Mouse (Mus musculus): ENCODE measurements at regions not wholly inside any gene's neighbourhood (a gene's known extent, or its start where the extent isn't known, plus 50 kb on each side); places are given as distances from the start of the nearest gene placed in this dataset.

- Histone ChIP-seq H3K27ac (ENCODE audit: low read depth, low read length) (no peak overlapping the region), H3K4me2 (no peak overlapping the region), H3K36me3 (ENCODE audit: control insufficient read depth, insufficient read depth, low read length) (no peaks in the 10 kb centered on the region), H3K9me3 (replicated peaks; ENCODE audit: control insufficient read depth, low read length) (no peaks in the 10 kb centered on the region), H3K4me3 (ENCODE audit: low read depth, low read length) (no peak overlapping the region), H3K27me3 (ENCODE audit: control insufficient read depth, insufficient read depth, low read length) (no peaks in the 10 kb centered on the region), H3K9ac (ENCODE audit: low read depth, low read length) (no peak overlapping the region), H3K4me1 (ENCODE audit: control insufficient read depth, insufficient read depth, low read length) (no peaks in the 10 kb centered on the region)
- WGBS (ENCODE audit: insufficient replicate concordance) = 73% methylated on average over 6 of the region's 6 CpGs
- ATAC-seq (replicated peaks; ENCODE audit: insufficient number of reproducible peaks, low FRiP score, low TSS enrichment) = no peak
Observed at GRCm38 (mm10) chr6:147686927-147687326, 211.3 kb downstream of the Ccdc91 start.

GRCm38 (mm10) chr6:147698255-147698654, 222.6 kb downstream of the Ccdc91 start:
- Histone ChIP-seq H3K9me3 (replicated peaks; ENCODE audit: control insufficient read depth, low read length) (no peaks in the 10 kb centered on the region), H3K9ac (ENCODE audit: low read depth, low read length) (no peak overlapping the region), H3K4me1 (ENCODE audit: control insufficient read depth, insufficient read depth, low read length) (no peaks in the 10 kb centered on the region), H3K4me3 (ENCODE audit: low read depth, low read length) (no peak overlapping the region), H3K27ac (ENCODE audit: low read depth, low read length) (no peak overlapping the region), H3K4me2 (no peak overlapping the region), H3K27me3 (ENCODE audit: control insufficient read depth, insufficient read depth, low read length) (no peaks in the 10 kb centered on the region), H3K36me3 (ENCODE audit: control insufficient read depth, insufficient read depth, low read length) (no peaks in the 10 kb centered on the region)
- no peak for ATAC-seq (replicated peaks; ENCODE audit: insufficient number of reproducible peaks, low FRiP score, low TSS enrichment)
- WGBS (ENCODE audit: insufficient replicate concordance) = 88% methylated on average over 1 of the region's 1 CpGs

GRCm38 (mm10) chr6:147699449-147699848, 223.8 kb downstream of the Ccdc91 start:
- Histone ChIP-seq H3K27me3 (ENCODE audit: control insufficient read depth, insufficient read depth, low read length) (no peaks in the 10 kb centered on the region), H3K27ac (ENCODE audit: low read depth, low read length) (no peak overlapping the region), H3K4me2 (no peak overlapping the region), H3K9me3 (replicated peaks; ENCODE audit: control insufficient read depth, low read length) (no peaks in the 10 kb centered on the region), H3K36me3 (ENCODE audit: control insufficient read depth, insufficient read depth, low read length) (no peaks in the 10 kb centered on the region), H3K4me3 (ENCODE audit: low read depth, low read length) (no peak overlapping the region), H3K9ac (ENCODE audit: low read depth, low read length) (no peak overlapping the region), H3K4me1 (ENCODE audit: control insufficient read depth, insufficient read depth, low read length) (no peaks in the 10 kb centered on the region)
- no peak for ATAC-seq (replicated peaks; ENCODE audit: insufficient number of reproducible peaks, low FRiP score, low TSS enrichment)
- 64% methylated on average over 3 of the region's 3 CpGs for WGBS (ENCODE audit: insufficient replicate concordance)

GRCm38 (mm10) chr6:147700629-147701028, 225.0 kb downstream of the Ccdc91 start:
- H3K4me2 ChIP-seq = no peak overlapping the region
- ATAC-seq (replicated peaks; ENCODE audit: insufficient number of reproducible peaks, low FRiP score, low TSS enrichment) = no peak
- H3K27ac ChIP-seq (ENCODE audit: low read depth, low read length) = no peak overlapping the region
- no peak overlapping the region for H3K9ac ChIP-seq (ENCODE audit: low read depth, low read length)
- no peaks in the 10 kb centered on the region for H3K4me1 ChIP-seq (ENCODE audit: control insufficient read depth, insufficient read depth, low read length)
- WGBS (ENCODE audit: insufficient replicate concordance) = 75% methylated on average over 2 of the region's 2 CpGs
- no peaks in the 10 kb centered on the region for H3K36me3 ChIP-seq (ENCODE audit: control insufficient read depth, insufficient read depth, low read length)
- H3K27me3 ChIP-seq (ENCODE audit: control insufficient read depth, insufficient read depth, low read length) = no peaks in the 10 kb centered on the region
- H3K4me3 ChIP-seq (ENCODE audit: low read depth, low read length) = no peak overlapping the region
- no peaks in the 10 kb centered on the region for H3K9me3 ChIP-seq (replicated peaks; ENCODE audit: control insufficient read depth, low read length)

- Histone ChIP-seq H3K36me3 (ENCODE audit: control insufficient read depth, insufficient read depth, low read length) (no peaks in the 10 kb centered on the region), H3K4me3 (ENCODE audit: low read depth, low read length) (no peak overlapping the region), H3K4me2 (no peak overlapping the region), H3K9me3 (replicated peaks; ENCODE audit: control insufficient read depth, low read length) (no peaks in the 10 kb centered on the region), H3K9ac (ENCODE audit: low read depth, low read length) (no peak overlapping the region), H3K27ac (ENCODE audit: low read depth, low read length) (no peak overlapping the region), H3K27me3 (ENCODE audit: control insufficient read depth, insufficient read depth, low read length) (no peaks in the 10 kb centered on the region), H3K4me1 (ENCODE audit: control insufficient read depth, insufficient read depth, low read length) (no peaks in the 10 kb centered on the region)
- WGBS (ENCODE audit: insufficient replicate concordance) = 50% methylated on average over 5 of the region's 5 CpGs
- no peak for ATAC-seq (replicated peaks; ENCODE audit: insufficient number of reproducible peaks, low FRiP score, low TSS enrichment)
Observed at GRCm38 (mm10) chr6:147701956-147702355, 226.3 kb downstream of the Ccdc91 start.

GRCm38 (mm10) chr6:147704297-147704696, 228.7 kb downstream of the Ccdc91 start:
- H3K9ac ChIP-seq (ENCODE audit: low read depth, low read length) = no peak overlapping the region
- 81% methylated on average over 5 of the region's 5 CpGs for WGBS (ENCODE audit: insufficient replicate concordance)
- no peaks in the 10 kb centered on the region for H3K27me3 ChIP-seq (ENCODE audit: control insufficient read depth, insufficient read depth, low read length)
- H3K4me2 ChIP-seq = no peak overlapping the region
- no peak for ATAC-seq (replicated peaks; ENCODE audit: insufficient number of reproducible peaks, low FRiP score, low TSS enrichment)
- no peak overlapping the region for H3K27ac ChIP-seq (ENCODE audit: low read depth, low read length)
- no peaks in the 10 kb centered on the region for H3K36me3 ChIP-seq (ENCODE audit: control insufficient read depth, insufficient read depth, low read length)
- H3K9me3 ChIP-seq (replicated peaks; ENCODE audit: control insufficient read depth, low read length) = no peaks in the 10 kb centered on the region
- no peak overlapping the region for H3K4me3 ChIP-seq (ENCODE audit: low read depth, low read length)
- no peaks in the 10 kb centered on the region for H3K4me1 ChIP-seq (ENCODE audit: control insufficient read depth, insufficient read depth, low read length)

- Histone ChIP-seq H3K9ac (ENCODE audit: low read depth, low read length) (no peak overlapping the region), H3K4me3 (ENCODE audit: low read depth, low read length) (no peak overlapping the region), H3K9me3 (replicated peaks; ENCODE audit: control insufficient read depth, low read length) (no peaks in the 10 kb centered on the region), H3K4me2 (no peak overlapping the region), H3K4me1 (ENCODE audit: control insufficient read depth, insufficient read depth, low read length) (no peaks in the 10 kb centered on the region), H3K36me3 (ENCODE audit: control insufficient read depth, insufficient read depth, low read length) (no peaks in the 10 kb centered on the region), H3K27me3 (ENCODE audit: control insufficient read depth, insufficient read depth, low read length) (no peaks in the 10 kb centered on the region), H3K27ac (ENCODE audit: low read depth, low read length) (no peak overlapping the region)
- 65% methylated on average over 3 of the region's 3 CpGs for WGBS (ENCODE audit: insufficient replicate concordance)
- no peak for ATAC-seq (replicated peaks; ENCODE audit: insufficient number of reproducible peaks, low FRiP score, low TSS enrichment)
Observed at GRCm38 (mm10) chr6:147705936-147706335, 230.3 kb downstream of the Ccdc91 start.

GRCm38 (mm10) chr6:147706741-147707140, 231.1 kb downstream of the Ccdc91 start:
- no peak for ATAC-seq (replicated peaks; ENCODE audit: insufficient number of reproducible peaks, low FRiP score, low TSS enrichment)
- Histone ChIP-seq H3K27me3 (ENCODE audit: control insufficient read depth, insufficient read depth, low read length) (no peaks in the 10 kb centered on the region), H3K9ac (ENCODE audit: low read depth, low read length) (no peak overlapping the region), H3K9me3 (replicated peaks; ENCODE audit: control insufficient read depth, low read length) (no peaks in the 10 kb centered on the region), H3K36me3 (ENCODE audit: control insufficient read depth, insufficient read depth, low read length) (no peaks in the 10 kb centered on the region), H3K4me3 (ENCODE audit: low read depth, low read length) (no peak overlapping the region), H3K27ac (ENCODE audit: low read depth, low read length) (no peak overlapping the region), H3K4me2 (no peak overlapping the region), H3K4me1 (ENCODE audit: control insufficient read depth, insufficient read depth, low read length) (no peaks in the 10 kb centered on the region)
- WGBS (ENCODE audit: insufficient replicate concordance) = 88% methylated on average over 2 of the region's 2 CpGs

- Histone ChIP-seq H3K27ac (ENCODE audit: low read depth, low read length) (no peak overlapping the region), H3K9ac (ENCODE audit: low read depth, low read length) (no peak overlapping the region), H3K27me3 (ENCODE audit: control insufficient read depth, insufficient read depth, low read length) (no peaks in the 10 kb centered on the region), H3K4me3 (ENCODE audit: low read depth, low read length) (no peak overlapping the region), H3K36me3 (ENCODE audit: control insufficient read depth, insufficient read depth, low read length) (no peaks in the 10 kb centered on the region), H3K4me1 (ENCODE audit: control insufficient read depth, insufficient read depth, low read length) (peaks cover 8% of the 10 kb centered on the region; the same call in 1 of the 2 replicates), H3K9me3 (replicated peaks; ENCODE audit: control insufficient read depth, low read length) (no peaks in the 10 kb centered on the region), H3K4me2 (peak overlapping the region; percentile 1; the same call in 1 of the 2 replicates)
- no peak for ATAC-seq (replicated peaks; ENCODE audit: insufficient number of reproducible peaks, low FRiP score, low TSS enrichment)
- 20% methylated on average over 8 of the region's 8 CpGs for WGBS (ENCODE audit: insufficient replicate concordance)
Observed at GRCm38 (mm10) chr6:147718052-147718712, 242.6 kb downstream of the Ccdc91 start.

All from heart, embryonic 11.5 days (tissue).